Mouse (Mus musculus): ENCODE measurements at regions not wholly inside any gene's neighbourhood (a gene's known extent, or its start where the extent isn't known, plus 50 kb on each side); places are given as distances from the start of the nearest gene placed in this dataset.

DNA sequence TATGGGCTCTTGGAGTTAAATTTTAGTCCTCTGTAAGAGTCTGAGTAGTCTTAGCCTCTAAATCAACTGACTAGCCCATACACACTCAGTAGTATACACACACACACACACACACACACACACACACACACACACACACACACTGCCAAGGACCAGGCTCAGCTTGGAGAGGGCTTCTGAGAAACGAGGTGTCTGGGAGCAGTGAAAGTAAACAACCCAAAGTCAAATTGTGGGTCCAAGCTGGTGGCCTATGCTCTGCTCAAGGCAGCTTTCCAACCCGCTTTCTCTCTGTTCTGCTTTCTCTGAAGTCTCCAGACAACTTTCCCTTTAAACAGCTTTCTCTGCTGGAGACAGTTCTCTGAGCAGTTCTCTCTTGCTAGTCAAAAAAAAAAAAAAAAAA lies 157.6 kb upstream of the Ubash3b start:
- no peak for TF ChIP-seq CTCF (IDR thresholded peaks at IDR 0.05; ENCODE audit: insufficient read depth, low read length)
- no peak for TF ChIP-seq POLR2A (IDR thresholded peaks at IDR 0.05; ENCODE audit: borderline replicate concordance, extremely low read depth, low read depth, low read length)
